Mouse (Mus musculus) lung, postnatal 4 days (tissue): Measurements from ENCODE around the gene Grm6.

Experiments used
- DNase-seq, 2 experiments: peaks; one replicate each; pipeline ENCODE4 v3.0.0; 2021

Gene Grm6

GRCm38 (mm10) chr11:50850177-50850735 lies at the start of gene Grm6:
Grm6 (plus strand) TSS chr11:50850685.
- no peak for DNase-seq

DNA sequence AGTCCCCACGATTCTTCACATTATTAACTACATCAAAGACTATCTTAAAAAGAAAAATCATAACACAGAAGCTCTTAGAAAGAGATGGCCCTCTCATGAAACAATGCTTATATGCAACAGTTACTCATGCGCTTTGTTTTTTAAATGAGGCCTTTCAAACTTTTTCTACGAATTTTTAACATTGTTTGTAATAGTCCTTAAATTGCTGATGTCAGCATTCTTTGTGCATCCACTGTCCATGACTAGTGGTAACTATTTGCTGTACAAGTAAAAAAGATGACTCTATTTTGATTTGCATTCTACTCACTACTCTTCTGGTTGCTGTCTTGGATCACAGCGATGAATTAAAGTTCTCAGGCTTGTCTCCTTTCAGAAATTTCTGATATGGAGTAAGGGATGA lies 36.3 kb upstream of the Grm6 start:
- no peak for DNase-seq

DNA sequence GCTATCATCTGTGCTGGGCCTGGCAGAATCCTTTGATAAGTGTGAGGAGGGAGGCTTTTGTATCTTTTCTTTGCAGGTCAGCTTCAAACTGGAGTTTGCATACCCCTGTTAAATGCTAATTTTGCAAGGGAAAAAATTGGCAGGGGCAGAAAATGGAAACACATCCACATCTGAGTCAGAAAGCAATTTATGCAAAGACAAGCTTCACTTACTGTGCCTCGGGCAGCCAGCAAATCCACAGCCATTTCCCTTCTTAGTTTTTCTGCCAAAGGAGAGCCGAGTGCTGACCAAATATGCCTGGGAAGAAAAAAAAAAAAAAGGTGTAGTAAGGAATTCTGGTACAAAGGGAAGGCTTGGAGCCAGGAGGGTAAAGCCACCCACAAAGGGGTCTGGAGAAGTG lies 24.3 kb upstream of the Grm6 start:
- no peak for DNase-seq

DNA sequence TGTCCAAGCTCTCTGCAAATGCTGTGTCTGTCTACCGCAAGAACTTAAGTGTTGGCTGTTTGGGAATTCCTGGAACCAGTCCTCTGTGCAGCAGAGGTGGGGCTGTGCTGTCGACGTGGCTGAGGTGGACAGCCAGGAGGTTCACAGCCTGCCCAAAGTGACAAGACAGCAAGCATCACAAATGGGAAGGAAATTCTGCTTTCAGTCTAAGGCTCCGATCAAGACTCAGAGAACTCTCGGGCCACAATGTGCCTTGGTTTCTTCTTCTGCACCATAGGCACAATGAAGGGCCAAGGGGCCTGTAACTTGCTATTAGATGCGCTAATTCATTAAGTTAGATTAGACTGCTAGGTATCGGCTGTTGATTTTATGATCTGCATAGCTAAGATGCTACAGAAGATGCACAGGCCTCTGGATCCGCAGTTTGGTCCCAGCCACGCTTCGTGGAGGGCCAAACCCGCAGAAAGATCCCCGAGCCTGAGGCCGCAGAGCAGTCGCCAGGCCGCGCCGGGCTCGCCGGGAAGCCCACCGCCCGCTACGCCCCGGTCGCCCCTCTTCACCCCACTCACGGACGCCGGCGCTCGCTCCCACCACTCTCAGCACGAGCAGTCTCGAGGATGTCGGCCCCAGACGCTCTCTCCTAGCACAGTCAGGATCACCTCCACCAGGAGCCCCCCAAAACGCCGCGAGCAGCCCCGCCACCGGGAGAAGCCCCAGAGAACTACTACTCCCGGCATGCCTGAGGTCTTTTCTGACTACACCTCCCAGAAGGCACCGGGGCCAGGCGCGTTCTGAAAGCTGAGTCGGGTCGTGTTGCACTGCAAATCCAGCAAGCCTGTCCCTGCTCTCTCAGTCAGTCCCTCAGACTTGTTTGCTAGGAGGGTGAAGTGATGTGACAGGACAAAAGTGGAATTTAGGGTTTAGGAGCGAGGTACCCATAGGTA lies 23.2 kb upstream of the Grm6 start, which contains the start of gene Zfp354c:
TSS of gene Zfp354c (minus strand) at position 715 of the 944 bp plus-strand sequence.
- peak; percentile 86 to 87 for DNase-seq

DNA sequence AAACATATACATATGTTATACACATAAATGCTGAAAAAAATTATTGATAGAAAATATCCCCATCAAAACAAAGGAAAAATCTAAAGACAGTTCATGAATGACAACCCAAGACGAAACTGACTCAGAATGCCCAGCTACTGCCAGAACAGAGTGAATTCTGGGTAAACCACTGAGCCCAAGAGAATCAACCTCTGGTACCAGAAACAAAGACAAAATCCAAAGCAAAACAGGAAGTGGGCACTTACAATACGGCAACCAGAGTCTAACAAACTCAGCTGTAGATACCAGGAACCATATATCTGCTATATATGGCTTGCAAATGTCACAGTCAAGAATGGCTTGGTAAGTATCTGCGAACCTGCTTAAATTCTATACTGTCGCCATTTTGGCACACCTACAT lies 14.8 kb upstream of the Grm6 start:
- DNase-seq: no peak

DNA sequence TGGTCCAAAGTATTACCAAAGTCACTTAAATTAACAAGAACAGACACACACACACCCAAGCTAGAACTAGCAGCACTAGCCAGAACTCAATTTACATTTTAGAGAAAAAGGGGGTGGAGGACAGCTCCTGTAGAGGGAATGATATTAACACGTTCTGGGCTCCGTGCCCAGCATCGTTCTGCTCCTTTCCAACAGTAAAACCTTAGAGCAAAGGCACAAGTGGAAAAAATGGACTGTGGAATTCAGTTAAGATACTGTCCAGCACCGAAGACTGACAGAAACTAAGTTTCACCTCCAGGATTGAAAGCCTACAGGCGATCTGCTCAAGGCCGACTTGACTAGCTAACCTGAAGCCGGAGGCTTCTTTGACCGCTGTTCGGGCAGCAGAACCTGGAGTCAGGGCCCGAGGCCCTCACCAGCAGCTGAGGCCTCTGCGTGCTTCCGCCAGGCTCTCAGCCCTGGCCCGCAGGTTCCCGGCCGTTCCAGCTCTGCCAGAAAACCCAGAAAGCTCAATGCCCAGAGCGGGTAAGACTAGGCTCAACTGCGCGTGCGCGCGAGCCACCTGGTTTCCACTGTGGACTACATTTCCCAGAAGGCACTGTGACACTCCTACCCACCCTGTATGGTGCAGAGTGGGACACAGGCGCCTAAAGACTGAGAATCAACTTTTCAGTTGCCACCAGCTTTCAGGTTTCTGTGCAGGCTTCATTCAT lies 9.3 kb upstream of the Grm6 start, which contains the start of gene Zfp879:
TSS of gene Zfp879 (minus strand) at position 530 of the 713 bp plus-strand sequence.
- peak; percentile 89 to 90 for DNase-seq

GRCm38 (mm10) chr11:50845951-50846350 lies 4.5 kb upstream of the Grm6 start:
- no peak for DNase-seq

DNA sequence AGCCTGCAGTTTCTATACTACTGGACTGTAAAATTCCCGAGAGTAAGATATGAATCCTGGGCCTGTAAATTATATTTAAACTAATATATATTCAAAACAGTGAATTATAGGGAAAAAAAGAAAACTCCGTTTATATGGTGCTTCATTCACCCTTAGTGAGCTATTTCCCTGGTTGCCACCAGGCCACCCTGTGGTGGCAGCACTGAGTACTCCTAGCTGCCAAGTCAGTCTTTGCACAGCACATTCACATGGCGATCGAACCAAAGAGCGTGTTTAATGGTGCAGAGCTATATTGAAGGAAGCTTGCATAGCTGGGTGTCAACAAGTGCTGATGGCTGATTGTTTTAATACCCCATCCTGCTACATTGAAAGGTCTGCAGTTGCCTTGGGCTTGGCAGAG lies 3.4 kb upstream of the Grm6 start:
- DNase-seq: no peak

GRCm38 (mm10) chr11:50848520-50849137 lies 1.9 kb upstream of the Grm6 start:
- no peak for DNase-seq

- no peak for DNase-seq
Measured at GRCm38 (mm10) chr11:50849310-50849709, 1.2 kb upstream of the Grm6 start.

DNA sequence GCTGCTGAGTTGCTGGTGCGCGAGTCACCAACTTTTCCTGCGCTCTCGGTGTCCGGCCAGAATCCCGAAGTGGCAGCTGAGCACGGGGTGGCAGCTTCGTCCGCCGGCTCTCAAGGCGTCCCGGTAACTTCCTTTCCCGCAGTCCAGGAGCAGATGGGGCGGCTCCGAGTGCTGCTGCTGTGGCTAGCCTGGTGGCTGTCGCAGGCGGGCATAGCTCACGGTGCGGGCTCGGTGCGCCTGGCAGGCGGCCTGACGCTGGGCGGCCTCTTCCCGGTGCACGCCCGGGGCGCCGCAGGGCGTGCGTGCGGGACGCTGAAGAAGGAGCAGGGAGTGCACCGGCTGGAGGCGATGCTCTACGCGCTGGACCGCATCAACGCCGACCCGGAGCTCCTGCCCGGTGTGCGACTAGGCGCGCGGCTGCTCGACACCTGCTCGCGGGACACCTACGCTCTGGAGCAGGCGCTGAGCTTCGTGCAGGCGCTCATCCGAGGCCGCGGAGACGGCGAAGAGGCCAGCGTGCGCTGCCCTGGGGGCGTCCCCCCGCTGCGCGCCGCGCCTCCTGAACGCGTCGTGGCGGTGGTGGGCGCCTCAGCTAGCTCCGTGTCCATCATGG lies 610 bp downstream of the Grm6 start:
- DNase-seq: no peak

GRCm38 (mm10) chr11:50878641-50879040 lies 28.2 kb downstream of the Grm6 start:
- DNase-seq: no peak

- no peak for DNase-seq
Measured at GRCm38 (mm10) chr11:50883756-50884155, 33.3 kb downstream of the Grm6 start.

GRCm38 (mm10) chr11:50886231-50886932 lies 35.9 kb downstream of the Grm6 start:
- no peak for DNase-seq

DNA sequence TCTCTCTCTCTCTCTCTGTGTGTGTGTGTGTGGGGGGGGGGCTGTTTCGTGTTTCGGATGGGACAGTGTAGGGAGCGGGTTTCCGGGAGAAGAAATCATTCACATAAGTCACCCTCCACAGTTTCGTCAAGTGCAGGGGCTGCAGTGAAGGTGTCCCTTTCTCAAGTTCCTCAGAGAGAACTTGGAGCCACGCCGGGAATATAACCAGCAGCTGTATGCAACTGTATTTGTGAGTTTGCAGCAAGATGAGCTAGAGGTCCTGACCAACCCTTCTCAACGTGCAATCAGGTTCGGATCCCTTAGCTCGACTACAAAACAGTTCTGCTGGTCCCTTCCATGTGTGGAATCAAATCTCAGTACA lies 36.4 kb downstream of the Grm6 start:
- peak in 1 of 2 experiments; percentile 9 for DNase-seq

- DNase-seq: peak; percentile 87 to 92
Measured at GRCm38 (mm10) chr11:50887390-50888128, 37.1 kb downstream of the Grm6 start, which contains the start of gene Zfp454. Zfp454 (minus strand) TSS chr11:50887651.

GRCm38 (mm10) chr11:50892441-50892840 lies 42.0 kb downstream of the Grm6 start:
- DNase-seq: no peak

- no peak for DNase-seq
Measured at GRCm38 (mm10) chr11:50897359-50897758, 46.9 kb downstream of the Grm6 start.

- DNase-seq: no peak
Measured at GRCm38 (mm10) chr11:50908136-50908535, 57.7 kb downstream of the Grm6 start.

DNA sequence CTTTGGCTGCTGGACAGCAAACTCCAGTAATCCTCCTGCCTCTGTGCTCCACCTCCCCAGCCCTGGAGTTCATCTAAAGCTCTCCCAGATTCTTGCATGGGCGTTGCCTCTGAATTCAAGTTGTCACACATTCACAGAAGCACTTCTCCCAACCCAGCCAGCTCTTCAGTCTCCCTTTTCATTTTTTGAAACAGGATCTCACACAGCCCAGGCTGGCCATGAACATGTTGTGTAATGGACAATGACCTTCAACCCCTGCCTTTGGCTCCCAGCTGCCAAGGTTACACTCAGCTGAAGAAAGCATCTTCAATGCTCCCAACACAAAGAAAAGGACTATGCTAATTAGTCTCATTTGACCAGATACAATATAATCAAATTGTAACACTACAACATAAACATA lies 62.8 kb downstream of the Grm6 start:
- DNase-seq: no peak

- no peak for DNase-seq
Measured at GRCm38 (mm10) chr11:50914461-50914860, 64.0 kb downstream of the Grm6 start.
